Mouse (Mus musculus): ENCODE data around the gene Gm12166.
"Not testable (repeated sequence)": the region's sequence is repeated elsewhere in the genome, so short reads cannot be mapped to it uniquely, and the experiment has no call there.

Gene Gm12166

GRCm38 (mm10) chr11:46056770-46057411 is 4.8 kb upstream of the Gm12166 start:
- peak in 1 of 2 experiments; percentile 36 for DNase-seq (ENCODE audit: low spot score in 2 of 2)

GRCm38 (mm10) chr11:46055896-46056769 is 4.0 kb upstream of the Gm12166 start, which contains the start of gene Adam19:
Gene Adam19, plus strand, starts transcription at chr11:46055992.
- peak; percentile 64 to 78 for DNase-seq (ENCODE audit: low spot score in 2 of 2)

GRCm38 (mm10) chr11:46054911-46055895 is 3.1 kb upstream of the Gm12166 start:
- DNase-seq (ENCODE audit: low spot score in 2 of 2): no peak

- no peak for DNase-seq (ENCODE audit: low spot score in 2 of 2)
Measured at GRCm38 (mm10) chr11:46054311-46054710, 2.2 kb upstream of the Gm12166 start.

- DNase-seq (ENCODE audit: low spot score in 2 of 2): not testable (repeated sequence)
Measured at GRCm38 (mm10) chr11:46053457-46053856, 1.3 kb upstream of the Gm12166 start.

- DNase-seq (ENCODE audit: low spot score in 2 of 2): no peak
Measured at GRCm38 (mm10) chr11:46047264-46047663, 4.9 kb downstream of the Gm12166 start.

- no peak for DNase-seq (ENCODE audit: low spot score in 2 of 2)
Measured at GRCm38 (mm10) chr11:46044781-46045180, 7.3 kb downstream of the Gm12166 start.

- DNase-seq (ENCODE audit: low spot score in 2 of 2): no peak
Measured at GRCm38 (mm10) chr11:46041607-46042267, 10.4 kb downstream of the Gm12166 start.

GRCm38 (mm10) chr11:46040841-46041556 is 11.1 kb downstream of the Gm12166 start:
- no peak for DNase-seq (ENCODE audit: low spot score in 2 of 2)

- DNase-seq (ENCODE audit: low spot score in 2 of 2): peak in 1 of 2 experiments; percentile 26
Measured at GRCm38 (mm10) chr11:46039335-46039734, 12.8 kb downstream of the Gm12166 start.

- no peak for DNase-seq (ENCODE audit: low spot score in 2 of 2)
Measured at GRCm38 (mm10) chr11:46038901-46039300, 13.2 kb downstream of the Gm12166 start.

GRCm38 (mm10) chr11:46036374-46036773 is 15.7 kb downstream of the Gm12166 start:
- no peak for DNase-seq (ENCODE audit: low spot score in 2 of 2)

- DNase-seq (ENCODE audit: low spot score in 2 of 2): no peak
Measured at GRCm38 (mm10) chr11:46032956-46033355, 19.2 kb downstream of the Gm12166 start.

GRCm38 (mm10) chr11:46031470-46031869 is 20.7 kb downstream of the Gm12166 start:
- no peak for DNase-seq (ENCODE audit: low spot score in 2 of 2)

- no peak for DNase-seq (ENCODE audit: low spot score in 2 of 2)
Measured at GRCm38 (mm10) chr11:46030026-46030425, 22.1 kb downstream of the Gm12166 start.

GRCm38 (mm10) chr11:46029485-46029884 is 22.6 kb downstream of the Gm12166 start:
- DNase-seq (ENCODE audit: low spot score in 2 of 2): no peak

GRCm38 (mm10) chr11:46027952-46028814 is 23.9 kb downstream of the Gm12166 start:
- DNase-seq (ENCODE audit: low spot score in 2 of 2): no peak

- DNase-seq (ENCODE audit: low spot score in 2 of 2): no peak
Measured at GRCm38 (mm10) chr11:46025962-46026392, 26.1 kb downstream of the Gm12166 start.

- no peak for DNase-seq (ENCODE audit: low spot score in 2 of 2)
Measured at GRCm38 (mm10) chr11:46022983-46023382, 29.1 kb downstream of the Gm12166 start.

All from right cerebral cortex, adult 2 months (tissue).